Mouse (Mus musculus): ENCODE data around the gene Alox12.

- TF ChIP-seq POLR2A (IDR thresholded peaks at IDR 0.05; ENCODE audit: low read depth, low read length): no peak
- TF ChIP-seq CTCF (IDR thresholded peaks at IDR 0.05; ENCODE audit: borderline replicate concordance, insufficient read depth, low read length): no peak
Measured at GRCm38 (mm10) chr11:70200036-70200608, 55.0 kb downstream of the Alox12 start.
